ENCODE assay signal across 35 mouse cellular contexts in the genomic region with DNA sequence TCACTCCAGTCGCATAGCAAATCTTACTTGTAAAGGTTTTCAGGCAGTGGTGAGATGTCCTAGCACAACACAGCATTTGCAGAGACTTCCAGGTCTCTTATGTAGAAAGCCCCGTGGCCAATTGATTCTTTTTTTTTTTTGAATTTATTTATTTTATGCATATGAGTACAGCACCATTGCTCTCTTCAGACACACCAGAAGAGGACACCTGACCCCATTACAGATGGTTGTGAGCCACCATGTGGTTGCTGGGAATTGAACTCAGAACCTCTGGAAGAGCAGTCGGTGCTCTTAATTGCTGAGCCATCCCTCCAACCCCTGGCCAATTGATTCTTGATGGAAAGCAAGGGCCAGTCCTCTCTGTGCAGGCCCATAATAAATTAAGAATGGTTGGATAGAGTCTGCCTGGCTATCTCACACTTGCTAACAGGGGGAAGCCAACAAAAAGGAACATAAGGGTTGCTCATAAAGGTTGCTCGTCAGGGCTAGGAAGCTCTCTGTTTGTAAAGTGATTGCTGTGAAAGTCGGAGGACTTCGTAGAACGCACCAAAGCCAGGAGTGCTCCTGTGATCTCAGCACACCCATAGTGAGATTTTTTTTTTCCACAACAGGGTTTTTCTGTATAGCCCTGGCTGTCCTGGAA.
"Had no signal": no experiment of that assay in that cellular context is flagged by ENCODE, and none has a peak within 500 bp of the region (broad histone marks: within the 10 kb centered on the region; RNA-seq: fewer than 3 reads in every experiment).

No protein-coding gene starts in this region.

- H3K4me1 ChIP-seq: hindbrain, embryonic 12.5 days; hindbrain, embryonic 15.5 days had no signal

- H3K4me3 ChIP-seq: heart, embryonic 10.5 days; heart, embryonic 12.5 days; heart, embryonic 13.5 days; heart, embryonic 15.5 days; hindbrain, embryonic 10.5 days; hindbrain, embryonic 12.5 days; hindbrain, embryonic 15.5 days; intestine, embryonic 15.5 days; kidney, embryonic 15.5 days; layer of hippocampus, adult 2 months; left cerebral cortex, adult 2 months had no signal

- H3K36me3 ChIP-seq: heart, embryonic 10.5 days; heart, embryonic 12.5 days; heart, embryonic 13.5 days; heart, embryonic 15.5 days; hindbrain, embryonic 10.5 days; hindbrain, embryonic 12.5 days; hindbrain, embryonic 15.5 days; intestine, embryonic 15.5 days; kidney, embryonic 15.5 days had no signal

- H3K4me2 ChIP-seq: heart, embryonic 11.5 days; heart, embryonic 12.5 days; heart, embryonic 13.5 days; heart, embryonic 15.5 days; hindbrain, embryonic 12.5 days; hindbrain, embryonic 14.5 days; hindbrain, embryonic 15.5 days; intestine, embryonic 15.5 days; kidney, embryonic 15.5 days had no signal

- H3K27ac ChIP-seq: heart, embryonic 10.5 days; heart, embryonic 13.5 days; heart, embryonic 15.5 days; hindbrain, embryonic 10.5 days; hindbrain, embryonic 12.5 days; hindbrain, embryonic 14.5 days; hindbrain, embryonic 15.5 days; hindbrain, postnatal 0 days; intestine, embryonic 15.5 days; kidney, embryonic 15.5 days; kidney, postnatal 0 days; layer of hippocampus, adult 2 months; left cerebral cortex, adult 2 months had no signal

- H3K9me3 ChIP-seq: heart, embryonic 10.5 days; heart, embryonic 12.5 days; heart, embryonic 13.5 days; heart, embryonic 15.5 days; hindbrain, embryonic 10.5 days; hindbrain, embryonic 12.5 days; hindbrain, embryonic 15.5 days; intestine, embryonic 15.5 days; kidney, embryonic 15.5 days had no signal

- ATAC-seq: hindbrain, embryonic 16.5 days; hindbrain, postnatal 0 days; inflammation-experienced regulatory T-cells, adult 6 months; intestine, embryonic 15.5 days; intestine, embryonic 16.5 days; intestine, postnatal 0 days had no signal

- DNase-seq: heart, postnatal 10 days; heart, postnatal 14 days; heart, postnatal 36 days; heart, postnatal 4 days; kidney, adult 11 months; kidney, adult 18-20 months; kidney, adult 2 months; kidney, adult 8-10 months; kidney, adult 9 months; kidney, postnatal 10 days; kidney, postnatal 14 days; kidney, postnatal 25 days; kidney, postnatal 36 days; kidney, postnatal 4 days; layer of hippocampus, adult 9-11 months; layer of hippocampus, postnatal 36 days had no signal

- H3K9ac ChIP-seq: heart, embryonic 12.5 days; heart, embryonic 13.5 days; heart, embryonic 15.5 days; hindbrain, embryonic 12.5 days; hindbrain, embryonic 14.5 days; hindbrain, embryonic 15.5 days; intestine, embryonic 15.5 days; kidney, embryonic 15.5 days had no signal

- H3K27me3 ChIP-seq: heart, embryonic 12.5 days; heart, embryonic 13.5 days; intestine, embryonic 15.5 days; kidney, embryonic 15.5 days had no signal
